Mouse (Mus musculus): ENCODE data around the gene Nxpe3.

GRCm38 (mm10) chr16:55838129-55838509 lies 57.0 kb downstream of the Nxpe3 start:
- no peak for TF ChIP-seq CTCF (IDR thresholded peaks at IDR 0.05)
- no peak for TF ChIP-seq EP300 (IDR thresholded peaks at IDR 0.05)

All from lung, postnatal 0 days (tissue).